Mouse (Mus musculus) thymus, adult 2 months (tissue): ENCODE results near the gene Pdgfb. TPM values are rescaled to one million over a fixed set of nuclear protein-coding genes. Genes with fewer than 3 reads are reported as not detected.
A peak's percentile ranks its signal among the peaks of the same experiment; 100 is the strongest.

Source experiments
- DNase-seq: peaks from one replicate; pipeline ENCODE4 v3.0.0; 2021
- H3K27ac ChIP-seq: fragments of 200-500 bp; 2 replicates; pipeline ENCODE4 v1.5.1; 2012; ENCODE audit warnings: low read length, control low read depth; ENCODE audit not compliant: control insufficient read depth, insufficient read depth
- H3K27me3 ChIP-seq: fragments of 200-500 bp; 2 replicates; pipeline ENCODE4 v1.6.1; 2012; ENCODE audit warnings: mild to moderate bottlenecking, low read length, moderate library complexity, mixed read lengths; ENCODE audit not compliant: control insufficient read depth, insufficient read depth
- H3K36me3 ChIP-seq: fragments of 200-500 bp; 2 replicates; pipeline ENCODE4 v1.6.1; 2012; ENCODE audit warnings: mild to moderate bottlenecking, low read length, moderate library complexity; ENCODE audit not compliant: control insufficient read depth, insufficient read depth
- H3K4me1 ChIP-seq: fragments of 200-500 bp; replicated peaks from 2 replicates; pipeline ENCODE4 v1.6.1; 2012; ENCODE audit warnings: low read length; ENCODE audit not compliant: control insufficient read depth, insufficient read depth
- H3K4me3 ChIP-seq: fragments of 200-500 bp; 2 replicates; pipeline ENCODE4 v1.5.1; 2012; ENCODE audit warnings: mild to moderate bottlenecking, low read length, control low read depth, moderate library complexity; ENCODE audit not compliant: control insufficient read depth, insufficient read depth
- CTCF ChIP-seq: fragments of 200-500 bp; IDR thresholded peaks from 2 replicates; pipeline ENCODE4 v1.5.1; 2012; ENCODE audit warnings: mild to moderate bottlenecking, control low read depth, low read length, moderate library complexity, borderline replicate concordance; ENCODE audit not compliant: control insufficient read depth, poor library complexity, insufficient read depth; ENCODE audit errors: extremely low read depth
- POLR2A ChIP-seq: fragments of 200-500 bp; IDR thresholded peaks from 2 replicates; pipeline ENCODE4 v1.6.1; 2012; ENCODE audit warnings: mild to moderate bottlenecking, low read length, control low read depth, moderate library complexity; ENCODE audit not compliant: control insufficient read depth, poor library complexity, insufficient read depth; ENCODE audit errors: extremely low read depth
- whole genome bisulfite sequencing: fragments of 180-500 bp; shearing (Covaris S2); methylation state at CpG from one replicate; pipeline ENCODE4 v1.1.7; 2018; 5-methylcytosine and 5-hydroxymethylcytosine counted together
- polyA plus RNA-seq: library from polyadenylated mRNA; depleted of rRNA; stranded (reverse); fragments of >200 nt; gene quantifications from 2 replicates; pipeline ENCODE4 v1.2.3, GENCODE M21; 2012; rRNA removed

Pdgfb gene
- polyA plus RNA-seq, result 10.9 and 11.6 TPM in 2 replicates

DNA sequence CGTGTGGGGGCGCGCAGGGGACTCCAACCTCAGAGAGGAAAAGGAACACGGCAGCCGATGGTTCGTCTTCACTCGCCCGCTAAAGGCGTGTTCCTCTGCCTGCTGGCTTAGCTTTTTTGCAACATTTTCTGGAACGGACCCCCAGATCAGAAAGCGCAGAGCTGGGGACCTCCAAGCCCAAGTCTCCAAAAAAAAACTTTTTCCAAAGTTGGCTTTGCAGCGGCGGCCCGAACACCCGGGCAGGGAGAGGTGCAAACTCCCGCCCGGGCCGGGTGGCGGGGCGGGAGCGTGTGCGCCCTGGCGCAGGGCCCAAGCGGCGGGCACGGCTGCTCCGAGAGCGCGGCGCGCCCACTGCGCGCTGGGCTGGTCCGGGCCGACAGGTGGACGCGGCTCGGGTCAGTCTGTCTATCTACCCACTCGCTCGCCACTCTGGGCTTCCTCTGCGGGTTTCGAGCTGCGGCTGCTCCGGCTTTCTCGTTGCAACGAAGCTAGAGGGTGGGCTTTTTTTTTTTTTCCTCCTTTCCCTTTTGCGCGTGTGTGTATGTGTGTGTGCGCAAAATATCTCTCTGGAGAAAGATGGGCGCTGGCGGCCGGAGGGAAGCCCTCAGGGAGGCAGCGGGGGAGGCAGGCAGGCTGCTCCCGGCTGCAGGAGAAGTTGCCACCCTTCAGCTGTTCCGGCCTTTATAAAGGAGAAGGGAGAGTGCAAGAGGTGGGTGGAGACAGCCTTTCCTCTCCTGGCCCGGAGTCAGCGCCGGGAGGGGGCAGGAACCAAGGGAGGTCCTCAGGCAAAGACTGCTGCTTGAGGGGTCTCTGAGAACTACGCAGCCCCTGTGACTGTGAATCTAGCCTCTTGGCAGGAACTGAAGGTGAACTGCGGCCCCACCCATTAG, at the start of gene Pdgfb:
Pdgfb (minus strand) TSS at position 657 of the 890 bp plus-strand sequence.
- TF ChIP-seq CTCF (no peak), POLR2A (no peak)
- WGBS, result under 1% methylated on average over 60 of the region's 60 CpGs
- H3K4me3 ChIP-seq, result peak within 1 kb of the TSS; percentile 36
- H3K27me3 ChIP-seq, result peaks cover 32% of the 10 kb centered on the region
- H3K36me3 ChIP-seq, result no peaks in the 10 kb centered on the region
- peak; percentile 39 for DNase-seq
- no peak within 1 kb of the TSS for H3K27ac ChIP-seq
- H3K4me1 ChIP-seq, result peaks cover 46% of the 10 kb centered on the region

GRCm38 (mm10) chr15:80062821-80063220, 48.0 kb upstream of the Pdgfb start:
- Histone ChIP-seq H3K27me3 (no peaks in the 10 kb centered on the region), H3K36me3 (no peaks in the 10 kb centered on the region), H3K27ac (no peak overlapping the region), H3K4me1 (peaks cover 21% of the 10 kb centered on the region), H3K4me3 (no peak overlapping the region)
- no peak for DNase-seq
- WGBS, result 62% methylated on average over 5 of the region's 5 CpGs
- TF ChIP-seq POLR2A (no peak), CTCF (no peak)

DNA sequence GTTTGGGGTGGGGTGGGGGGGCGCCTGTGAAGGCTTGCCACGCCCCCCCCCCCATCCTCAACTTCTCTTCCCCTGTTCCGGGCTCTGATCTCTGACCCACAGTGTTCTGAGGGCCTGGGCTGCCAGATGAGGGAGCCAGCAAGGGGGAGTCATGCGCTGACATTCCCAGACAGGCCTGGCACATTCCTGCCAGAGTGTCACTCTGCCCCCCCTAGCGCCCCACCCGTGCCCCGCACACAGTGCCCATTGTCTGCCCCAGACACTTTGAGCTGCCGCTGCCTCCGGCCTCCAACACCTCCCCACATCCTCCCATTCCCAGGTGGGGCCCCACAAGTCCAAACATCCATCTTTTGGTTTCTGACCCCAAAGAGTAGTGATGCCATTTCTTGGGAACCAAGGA, 47.6 kb upstream of the Pdgfb start:
- WGBS, result 93% methylated on average over 8 of the region's 9 CpGs

DNA sequence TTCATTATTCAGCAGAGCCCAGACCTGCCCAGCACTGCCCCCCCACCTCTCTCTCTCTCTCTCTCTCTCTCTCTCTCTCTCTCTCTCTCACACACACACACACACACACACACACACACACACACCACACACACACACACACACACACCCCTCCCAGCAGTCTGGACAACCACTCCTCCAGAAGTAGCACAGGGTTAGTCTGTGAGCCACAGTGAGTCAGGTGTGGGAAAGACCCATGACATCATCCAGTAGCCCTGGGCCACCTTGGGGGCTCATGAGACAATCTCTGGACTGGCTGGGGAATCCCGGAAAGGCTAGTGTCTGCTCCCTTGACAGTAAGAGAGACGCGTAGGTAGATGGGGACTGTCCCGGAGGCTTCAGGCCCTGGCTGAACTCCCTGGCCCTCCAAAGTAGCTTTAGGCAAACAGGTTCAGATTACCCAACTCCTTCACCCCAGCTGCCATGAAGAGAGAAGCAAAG, 46.3 kb upstream of the Pdgfb start:
- H3K27me3 ChIP-seq, result no peaks in the 10 kb centered on the region
- H3K4me3 ChIP-seq, result no peak overlapping the region
- peaks cover 21% of the 10 kb centered on the region for H3K4me1 ChIP-seq
- WGBS, result 91% methylated on average over 4 of the region's 4 CpGs
- TF ChIP-seq CTCF, result no peak
- TF ChIP-seq POLR2A, result no peak
- no peak for DNase-seq
- no peak overlapping the region for H3K27ac ChIP-seq
- no peaks in the 10 kb centered on the region for H3K36me3 ChIP-seq

More for the DNA sequence above, 47.6 kb upstream of the Pdgfb start:
- no peaks in the 10 kb centered on the region for H3K36me3 ChIP-seq
- H3K4me3 ChIP-seq, result no peak overlapping the region
- no peak overlapping the region for H3K27ac ChIP-seq
- H3K4me1 ChIP-seq, result peaks cover 21% of the 10 kb centered on the region
- no peaks in the 10 kb centered on the region for H3K27me3 ChIP-seq
- TF ChIP-seq POLR2A, result no peak
- no peak for TF ChIP-seq CTCF
- no peak for DNase-seq

DNA sequence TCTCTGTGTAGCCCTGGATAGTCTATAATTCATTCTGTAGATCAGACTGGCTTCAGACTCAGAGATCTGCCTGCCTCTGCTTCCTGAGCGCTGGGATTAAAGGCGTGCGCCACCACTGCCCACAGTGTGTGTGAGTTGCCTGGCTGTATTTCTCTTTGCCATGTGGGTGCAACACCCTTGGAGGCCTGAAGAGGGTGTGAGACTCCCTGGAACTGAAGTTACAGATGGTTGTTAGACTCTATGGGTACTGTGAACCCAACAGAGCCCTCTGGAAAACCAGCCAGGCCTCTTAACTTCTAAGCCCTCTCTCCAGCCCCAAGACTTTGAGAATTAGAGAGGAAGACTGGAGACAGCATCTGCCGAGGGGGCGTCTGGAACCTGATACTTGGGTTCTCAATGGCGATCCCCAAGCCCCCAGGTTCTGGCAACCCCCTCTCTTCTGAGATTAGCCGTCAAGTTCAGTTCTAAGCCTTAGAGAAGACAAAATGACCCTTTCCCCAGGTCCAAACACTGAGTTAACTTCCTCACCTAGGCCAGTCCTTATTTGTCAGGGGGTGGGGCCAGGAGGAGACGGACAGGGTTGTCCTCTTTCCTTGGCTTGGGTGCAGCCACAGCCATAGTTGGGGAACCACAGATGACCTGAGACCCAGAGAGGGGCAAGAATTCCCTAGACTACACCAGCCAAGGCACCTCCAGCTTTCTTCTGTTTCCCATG, 45.7 kb upstream of the Pdgfb start:
- Histone ChIP-seq H3K4me1 (peaks cover 21% of the 10 kb centered on the region), H3K27me3 (no peaks in the 10 kb centered on the region), H3K36me3 (no peaks in the 10 kb centered on the region), H3K27ac (no peak overlapping the region), H3K4me3 (no peak overlapping the region)
- no peak for DNase-seq
- WGBS, result 95% methylated on average over 8 of the region's 8 CpGs
- TF ChIP-seq POLR2A (no peak), CTCF (no peak)

DNA sequence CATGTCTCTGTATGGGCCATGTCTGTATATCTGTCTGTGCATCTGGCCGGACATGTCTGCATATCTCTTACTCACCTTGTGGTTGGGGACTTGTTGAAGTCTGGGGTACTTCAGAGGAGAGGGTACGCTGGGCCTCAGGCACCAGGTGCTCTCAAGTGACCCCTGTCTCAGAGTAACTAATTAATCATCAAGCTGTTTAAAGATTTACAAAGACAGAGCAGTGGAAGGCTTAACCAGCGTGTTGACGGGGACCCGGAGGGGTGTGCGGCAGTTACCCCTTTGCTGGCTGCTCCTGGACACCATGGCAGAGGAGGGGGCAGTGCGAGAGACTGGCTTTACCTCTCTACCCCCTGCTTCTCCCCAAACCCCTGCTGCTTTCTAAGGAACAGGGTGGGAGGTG, 44.8 kb upstream of the Pdgfb start:
- Histone ChIP-seq H3K27me3 (no peaks in the 10 kb centered on the region), H3K27ac (no peak overlapping the region), H3K4me3 (no peak overlapping the region), H3K4me1 (peaks cover 17% of the 10 kb centered on the region), H3K36me3 (no peaks in the 10 kb centered on the region)
- no peak for TF ChIP-seq CTCF
- TF ChIP-seq POLR2A, result no peak
- 94% methylated on average over 7 of the region's 7 CpGs for WGBS
- DNase-seq, result no peak

GRCm38 (mm10) chr15:80058151-80058550, 43.4 kb upstream of the Pdgfb start:
- H3K27me3 ChIP-seq, result no peaks in the 10 kb centered on the region
- H3K36me3 ChIP-seq, result no peaks in the 10 kb centered on the region
- H3K4me1 ChIP-seq, result peaks cover 19% of the 10 kb centered on the region
- WGBS, result 92% methylated on average over 7 of the region's 7 CpGs
- H3K4me3 ChIP-seq, result no peak overlapping the region
- no peak overlapping the region for H3K27ac ChIP-seq
- DNase-seq, result no peak
- no peak for TF ChIP-seq POLR2A
- TF ChIP-seq CTCF, result no peak
